Mouse (Mus musculus): ENCODE data around the gene Spag4. TPM values are rescaled to one million over a fixed set of nuclear protein-coding genes. Genes with fewer than 3 reads are reported as not detected.

Spag4 gene
- 2.0 TPM for polyA plus RNA-seq (2021)

- DNase-seq (ENCODE audit: low read depth, low spot score) (peak; percentile 12), ATAC-seq (peak; percentile 62)
- no peak for TF ChIP-seq CTCF (IDR thresholded peaks at IDR 0.05)
- ChIA-PET CTCF (no interaction called here), POLR2A (no interaction called here)
- in situ Hi-C loops (cut with MboI; ENCODE audit: low pct_unique_long_range_greater_than_20kb) = no loop called here
- peaks cover 5% of the 10 kb centered on the region for H3K27me3 ChIP-seq
Observed at GRCm38 (mm10) chr2:156065099-156066041, at the start of gene Spag4. TSS of gene Spag4 (plus strand) at chr2:156065175.

- in situ Hi-C loops (cut with MboI; ENCODE audit: low pct_unique_long_range_greater_than_20kb) = loop anchor here (25.0 kb wide), 1 partner anchor 269 kb away; no protein-coding TSS in a partner anchor
- TF ChIP-seq CTCF (IDR thresholded peaks at IDR 0.05) = no peak
- ChIA-PET CTCF (no interaction called here), POLR2A (no interaction called here)
- DNase-seq (ENCODE audit: low read depth, low spot score) (no peak), ATAC-seq (no peak)
- no peaks in the 10 kb centered on the region for H3K27me3 ChIP-seq
Observed at GRCm38 (mm10) chr2:156018106-156018505, 46.9 kb upstream of the Spag4 start.

GRCm38 (mm10) chr2:156021219-156021618 lies 43.8 kb upstream of the Spag4 start:
- no peaks in the 10 kb centered on the region for H3K27me3 ChIP-seq
- POLR2A ChIA-PET = no interaction called here
- in situ Hi-C loops (cut with MboI; ENCODE audit: low pct_unique_long_range_greater_than_20kb) = loop anchor here (5.0 to 25.0 kb wide), 2 partner anchors 41 to 266 kb away; no protein-coding TSS in a partner anchor
- ATAC-seq (no peak), DNase-seq (ENCODE audit: low read depth, low spot score) (no peak)
- no peak for TF ChIP-seq CTCF (IDR thresholded peaks at IDR 0.05)
- CTCF ChIA-PET = no interaction called here

GRCm38 (mm10) chr2:156021765-156022164 lies 43.2 kb upstream of the Spag4 start:
- H3K27me3 ChIP-seq = no peaks in the 10 kb centered on the region
- CTCF ChIA-PET = no interaction called here
- ATAC-seq = no peak
- no peak for TF ChIP-seq CTCF (IDR thresholded peaks at IDR 0.05)
- in situ Hi-C loops (cut with MboI; ENCODE audit: low pct_unique_long_range_greater_than_20kb) = loop anchor here (5.0 to 25.0 kb wide), 2 partner anchors 41 to 266 kb away; no protein-coding TSS in a partner anchor
- no peak for DNase-seq (ENCODE audit: low read depth, low spot score)
- POLR2A ChIA-PET = no interaction called here

GRCm38 (mm10) chr2:156025482-156025881 lies 39.5 kb upstream of the Spag4 start:
- no peak for DNase-seq (ENCODE audit: low read depth, low spot score)
- H3K27me3 ChIP-seq = no peaks in the 10 kb centered on the region
- ChIA-PET POLR2A (no interaction called here), CTCF (no interaction called here)
- no peak for ATAC-seq
- TF ChIP-seq CTCF (IDR thresholded peaks at IDR 0.05) = no peak
- in situ Hi-C loops (cut with MboI; ENCODE audit: low pct_unique_long_range_greater_than_20kb) = loop anchor here (25.0 kb wide), 1 partner anchor 637 kb away; no protein-coding TSS in a partner anchor

GRCm38 (mm10) chr2:156039390-156039789 lies 25.6 kb upstream of the Spag4 start:
- in situ Hi-C loops (cut with MboI; ENCODE audit: low pct_unique_long_range_greater_than_20kb) = loop anchor here (25.0 kb wide), 1 partner anchor 623 kb away; no protein-coding TSS in a partner anchor
- CTCF ChIA-PET = no interaction called here
- ATAC-seq (no peak), DNase-seq (ENCODE audit: low read depth, low spot score) (no peak)
- no peak for TF ChIP-seq CTCF (IDR thresholded peaks at IDR 0.05)
- POLR2A ChIA-PET = no interaction called here
- H3K27me3 ChIP-seq = peaks cover 32% of the 10 kb centered on the region

GRCm38 (mm10) chr2:156042903-156043302 lies 22.1 kb upstream of the Spag4 start:
- peaks cover 20% of the 10 kb centered on the region for H3K27me3 ChIP-seq
- ChIA-PET POLR2A (interaction anchor here (0.6 kb wide), 1 partner anchor 11 kb away, joined by 5 read pairs; no protein-coding TSS in a partner anchor), CTCF (interaction anchor here (0.9 to 1.2 kb wide), 2 partner anchors 16 to 30 kb away, joined by 3 read pairs; no protein-coding TSS in a partner anchor)
- ATAC-seq (no peak), DNase-seq (ENCODE audit: low read depth, low spot score) (no peak)
- in situ Hi-C loops (cut with MboI; ENCODE audit: low pct_unique_long_range_greater_than_20kb) = loop anchor here (25.0 kb wide), 1 partner anchor 619 kb away; no protein-coding TSS in a partner anchor
- TF ChIP-seq CTCF (IDR thresholded peaks at IDR 0.05) = no peak

GRCm38 (mm10) chr2:156047929-156048328 lies 17.0 kb upstream of the Spag4 start:
- H3K27me3 ChIP-seq = peaks cover 19% of the 10 kb centered on the region
- ATAC-seq = no peak
- no peak for TF ChIP-seq CTCF (IDR thresholded peaks at IDR 0.05)
- POLR2A ChIA-PET = no interaction called here
- DNase-seq (ENCODE audit: low read depth, low spot score) = no peak
- in situ Hi-C loops (cut with MboI; ENCODE audit: low pct_unique_long_range_greater_than_20kb) = loop anchor here (25.0 kb wide), 1 partner anchor 614 kb away; no protein-coding TSS in a partner anchor
- CTCF ChIA-PET = no interaction called here

- DNase-seq (ENCODE audit: low read depth, low spot score) (no peak), ATAC-seq (no peak)
- no peak for TF ChIP-seq CTCF (IDR thresholded peaks at IDR 0.05)
- POLR2A ChIA-PET = no interaction called here
- H3K27me3 ChIP-seq = peaks cover 10% of the 10 kb centered on the region
- in situ Hi-C loops (cut with MboI; ENCODE audit: low pct_unique_long_range_greater_than_20kb) = no loop called here
- CTCF ChIA-PET = no interaction called here
Observed at GRCm38 (mm10) chr2:156052816-156053215, 12.2 kb upstream of the Spag4 start, which contains the start of gene Fer1l4. TSS of gene Fer1l4 (minus strand) at chr2:156052947.

- in situ Hi-C loops (cut with MboI; ENCODE audit: low pct_unique_long_range_greater_than_20kb) = no loop called here
Observed at GRCm38 (mm10) chr2:156066126-156066525, 1.2 kb downstream of the Spag4 start.

GRCm38 (mm10) chr2:156067916-156068315 lies 2.9 kb downstream of the Spag4 start:
- POLR2A ChIA-PET = no interaction called here
- CTCF ChIA-PET = interaction anchor here (1.5 kb wide), 1 partner anchor 15 kb away, joined by 3 read pairs; no protein-coding TSS in a partner anchor
- H3K27me3 ChIP-seq = peaks cover 3% of the 10 kb centered on the region
- ATAC-seq (no peak), DNase-seq (ENCODE audit: low read depth, low spot score) (no peak)
- no peak for TF ChIP-seq CTCF (IDR thresholded peaks at IDR 0.05)
- in situ Hi-C loops (cut with MboI; ENCODE audit: low pct_unique_long_range_greater_than_20kb) = no loop called here

More at GRCm38 (mm10) chr2:156066126-156066525, 1.2 kb downstream of the Spag4 start:
- H3K27me3 ChIP-seq = peaks cover 5% of the 10 kb centered on the region
- DNase-seq (ENCODE audit: low read depth, low spot score) (no peak), ATAC-seq (no peak)
- ChIA-PET CTCF (no interaction called here), POLR2A (no interaction called here)
- no peak for TF ChIP-seq CTCF (IDR thresholded peaks at IDR 0.05)
